Mouse (Mus musculus) stomach, postnatal 0 days (tissue): ENCODE results near the gene Phxr2.

ENCODE experiments used
- CTCF ChIP-seq: IDR thresholded peaks from 2 replicates; pipeline ENCODE4 v1.5.1; 2016; ENCODE audit warnings: antibody characterized with exemption, low read depth, mild to moderate bottlenecking, moderate library complexity
- EP300 ChIP-seq: optimal IDR thresholded peaks from 2 replicates; pipeline ENCODE3; 2016; ENCODE audit warnings: antibody characterized with exemption

DNA sequence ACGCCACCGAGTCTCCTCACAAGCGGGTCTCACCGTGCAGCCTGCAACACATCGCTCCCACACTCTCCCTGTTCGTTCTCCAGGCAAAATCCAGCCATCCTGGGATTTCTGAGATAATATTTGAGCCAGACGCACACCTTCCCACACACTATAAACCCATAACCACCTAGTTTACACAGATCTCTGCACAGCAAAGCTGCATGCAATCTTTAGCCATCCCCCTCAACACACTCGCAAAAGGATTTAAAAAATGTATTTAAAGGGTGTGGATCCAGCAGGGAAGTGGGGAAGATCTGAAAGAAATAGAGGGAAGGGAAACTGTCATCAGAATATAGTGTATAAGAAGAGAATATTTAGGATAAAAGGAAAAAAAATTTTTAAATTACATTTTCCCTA, 9.9 kb downstream of the Phxr2 start:
- TF ChIP-seq CTCF (no peak), EP300 (no peak)
